Mouse (Mus musculus): Measurements from ENCODE around the gene a. TPM values are rescaled to one million over a fixed set of nuclear protein-coding genes. Genes with fewer than 3 reads are reported as not detected.
A peak's percentile ranks its signal among the peaks of the same experiment; 100 is the strongest.
"Not testable (repeated sequence)": the region's sequence is repeated elsewhere in the genome, so short reads cannot be mapped to it uniquely, and the experiment has no call there.

Gene a
- polyA plus RNA-seq, 1 experiment from 2014 or later, result 17.7 TPM

DNA sequence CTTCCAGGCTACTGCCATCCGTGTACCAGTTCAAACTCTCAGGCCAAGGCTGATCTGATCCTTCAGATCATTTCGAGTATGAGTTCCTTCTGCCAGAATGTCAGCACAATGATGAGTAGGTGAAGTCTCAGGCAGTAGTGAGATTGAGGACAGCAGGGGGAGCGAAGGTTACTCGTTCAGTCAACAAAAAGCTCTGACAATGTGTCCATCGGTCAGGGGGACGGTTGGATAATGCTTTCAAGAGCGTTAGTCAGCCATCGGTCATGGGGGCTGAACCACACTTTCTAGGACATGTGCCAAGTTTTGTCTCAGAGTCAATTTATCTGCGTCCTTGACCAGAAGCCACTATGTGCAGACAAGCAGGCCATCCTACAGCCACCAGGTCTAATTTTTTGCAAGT is 225.5 kb downstream of the a start:
- H3K4me1 ChIP-seq (ENCODE audit: control insufficient read depth, insufficient read depth, low read length); H3K27ac ChIP-seq (replicated peaks; ENCODE audit: low read depth, low read length); H3K27me3 ChIP-seq (ENCODE audit: control insufficient read depth, insufficient read depth, low read length); H3K9me3 ChIP-seq (ENCODE audit: control insufficient read depth, low read length); H3K4me3 ChIP-seq (ENCODE audit: low read depth, low read length); ATAC-seq (ENCODE audit: insufficient number of reproducible peaks, low FRiP score, low TSS enrichment, low read depth); H3K4me2 ChIP-seq (ENCODE audit: low read depth, severe bottlenecking); DNase-seq (ENCODE audit: low spot score); H3K36me3 ChIP-seq (ENCODE audit: control insufficient read depth, insufficient read depth, low read length); H3K9ac ChIP-seq (ENCODE audit: low read length): not testable (repeated sequence)
- 40% methylated on average over 6 of the region's 9 CpGs for WGBS

DNA sequence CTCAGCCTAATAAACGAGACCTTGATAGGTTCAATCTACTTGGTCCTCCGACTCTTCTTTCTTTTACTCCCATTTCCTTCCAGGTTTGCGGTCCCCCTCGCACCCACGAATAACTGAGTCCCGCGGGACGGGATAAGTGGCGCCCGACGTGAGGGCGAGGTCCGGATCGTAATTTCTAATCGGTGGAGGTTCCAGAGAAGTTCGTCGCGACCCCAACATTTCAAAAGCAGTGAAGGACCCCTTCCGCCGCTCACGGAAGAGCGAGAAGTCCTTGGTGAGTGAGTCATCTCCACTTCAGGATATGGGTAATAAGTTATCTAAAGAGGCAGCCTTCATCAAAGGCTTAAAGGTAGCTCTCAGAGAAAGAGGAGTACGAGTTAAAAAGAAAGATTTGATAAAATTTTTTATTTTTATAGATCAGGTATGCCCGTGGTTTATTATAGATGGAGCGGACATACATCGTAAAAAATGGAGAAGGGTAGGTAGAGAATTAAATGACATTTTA is 227.1 kb downstream of the a start, which contains the start of gene Gm14226:
Gm14226 (plus strand) TSS at position 16 of the 505 bp plus-strand sequence.
- Histone ChIP-seq H3K4me2 (ENCODE audit: low read depth, severe bottlenecking) (peak within 1 kb of the TSS; percentile 62), H3K27ac (replicated peaks; ENCODE audit: low read depth, low read length) (peak within 1 kb of the TSS; percentile 72), H3K9ac (ENCODE audit: low read length) (peak within 1 kb of the TSS; percentile 55), H3K4me3 (ENCODE audit: low read depth, low read length) (peak within 1 kb of the TSS; percentile 37)
- not testable (repeated sequence) for DNase-seq (ENCODE audit: low spot score); ATAC-seq (ENCODE audit: insufficient number of reproducible peaks, low FRiP score, low TSS enrichment, low read depth); H3K36me3 ChIP-seq (ENCODE audit: control insufficient read depth, insufficient read depth, low read length); H3K27me3 ChIP-seq (ENCODE audit: control insufficient read depth, insufficient read depth, low read length); H3K4me1 ChIP-seq (ENCODE audit: control insufficient read depth, insufficient read depth, low read length); H3K9me3 ChIP-seq (ENCODE audit: control insufficient read depth, low read length)
- WGBS, result 2% methylated on average over 24 of the region's 26 CpGs

DNA sequence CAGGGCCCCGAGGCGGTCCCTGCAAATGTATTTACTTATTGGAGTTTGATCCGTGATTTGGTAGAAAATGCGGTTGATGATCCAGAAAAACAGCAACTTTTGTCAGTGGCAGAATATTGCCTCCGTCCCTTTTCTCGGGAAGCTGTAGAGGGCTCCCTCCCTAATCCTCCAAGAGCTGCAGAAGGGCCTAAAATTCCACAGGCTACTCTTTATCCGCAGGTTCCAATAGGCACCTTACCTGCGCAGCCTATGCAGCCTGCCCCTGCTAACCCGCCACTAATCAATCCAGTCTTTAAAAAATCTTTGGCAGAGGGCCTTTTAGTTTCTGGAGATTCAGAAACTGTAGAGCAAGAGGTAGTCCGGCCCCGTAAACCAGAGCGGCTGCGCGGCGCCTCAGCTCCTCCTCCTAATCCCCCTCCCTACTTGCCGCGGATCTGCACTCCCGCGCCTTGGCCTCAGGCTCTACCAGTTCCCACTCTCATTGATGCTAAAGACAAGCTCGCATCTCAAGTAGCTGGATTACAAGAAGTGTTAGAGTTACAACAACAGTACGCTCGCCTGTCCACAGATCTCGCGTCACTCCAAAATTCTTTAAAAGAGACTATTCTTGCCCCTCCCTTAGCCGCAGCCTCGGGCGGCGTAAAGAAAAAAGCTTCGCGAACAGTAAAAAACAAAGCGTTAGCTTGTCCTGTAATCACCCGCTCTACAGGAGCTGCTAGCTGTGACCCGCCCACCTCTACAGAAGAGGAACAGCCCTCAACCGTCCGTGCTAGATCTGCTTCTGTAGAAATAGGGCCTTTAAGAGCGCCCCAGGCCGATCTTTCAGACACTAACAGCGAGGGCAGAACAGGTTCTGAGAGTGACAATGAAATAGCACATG is 227.8 kb downstream of the a start:
- Histone ChIP-seq H3K36me3 (ENCODE audit: control insufficient read depth, insufficient read depth, low read length) (no peaks in the 10 kb centered on the region), H3K4me3 (ENCODE audit: low read depth, low read length) (peak overlapping the region; percentile 37), H3K4me2 (ENCODE audit: low read depth, severe bottlenecking) (peak overlapping the region; percentile 62), H3K27me3 (ENCODE audit: control insufficient read depth, insufficient read depth, low read length) (no peaks in the 10 kb centered on the region), H3K9ac (ENCODE audit: low read length) (peak overlapping the region; percentile 55), H3K4me1 (ENCODE audit: control insufficient read depth, insufficient read depth, low read length) (0 out of 2 replicates have a peak, but pooled peaks cover 2% of the 10 kb centered on the region), H3K9me3 (ENCODE audit: control insufficient read depth, low read length) (no peaks in the 10 kb centered on the region), H3K27ac (replicated peaks; ENCODE audit: low read depth, low read length) (peak overlapping the region; percentile 72)
- ATAC-seq (ENCODE audit: insufficient number of reproducible peaks, low FRiP score, low TSS enrichment, low read depth), result peak; percentile 87
- peak; percentile 86 for DNase-seq (ENCODE audit: low spot score)
- WGBS, result under 1% methylated on average over 38 of the region's 38 CpGs

DNA sequence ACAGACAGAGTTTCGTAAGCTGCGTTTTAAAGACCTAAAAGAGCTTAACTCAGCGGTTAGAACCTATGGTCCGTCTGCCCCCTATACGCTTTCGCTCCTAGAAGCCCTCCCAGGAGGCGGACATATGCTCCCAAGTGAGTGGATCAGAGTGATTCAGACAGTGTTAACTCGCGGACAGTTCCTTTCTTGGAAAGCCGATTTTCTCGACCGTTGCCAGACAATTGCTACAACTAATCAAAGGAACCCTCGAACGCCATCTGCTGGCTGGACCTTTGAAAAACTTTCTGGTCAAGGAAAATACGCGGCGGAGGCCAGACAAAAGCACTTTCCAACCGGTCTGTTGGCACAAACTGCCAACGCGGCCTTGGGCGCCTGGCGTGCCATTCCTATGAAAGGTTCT is 228.5 kb downstream of the a start:
- under 1% methylated on average over 22 of the region's 22 CpGs for WGBS
- ATAC-seq (ENCODE audit: insufficient number of reproducible peaks, low FRiP score, low TSS enrichment, low read depth), result peak; percentile 77; the same call in 1 of the 2 replicates

DNA sequence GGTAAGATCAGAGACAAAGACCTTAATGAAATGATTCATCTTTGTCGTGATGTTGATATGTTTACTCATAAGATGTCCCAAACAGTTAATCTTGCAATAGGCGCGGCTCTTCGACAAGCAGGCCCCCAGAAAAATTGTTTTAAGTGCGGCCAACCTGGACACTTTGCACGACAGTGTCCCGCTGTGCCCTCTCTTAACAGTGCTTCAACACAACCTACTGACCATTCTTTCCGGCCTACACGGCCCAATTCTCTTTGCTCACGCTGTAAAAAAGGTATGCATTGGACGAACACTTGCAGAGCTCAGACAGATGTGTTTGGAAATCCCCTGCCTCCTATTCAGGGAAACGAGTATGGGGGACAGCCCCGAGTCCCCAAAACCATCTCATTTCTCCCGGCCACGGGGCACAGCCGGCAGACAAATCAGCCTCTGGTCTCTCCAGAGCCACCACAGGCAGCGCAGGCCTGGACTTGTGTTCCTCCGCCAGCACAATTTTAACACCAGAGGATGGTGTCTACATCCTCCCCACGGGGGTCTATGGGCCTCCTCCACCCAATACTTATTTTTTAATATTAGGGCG is 229.1 kb downstream of the a start:
- peak; percentile 40 for DNase-seq (ENCODE audit: low spot score)
- not testable (repeated sequence) for H3K36me3 ChIP-seq (ENCODE audit: control insufficient read depth, insufficient read depth, low read length); H3K27ac ChIP-seq (replicated peaks; ENCODE audit: low read depth, low read length)

More for the DNA sequence above, 228.5 kb downstream of the a start:
- H3K4me1 ChIP-seq (ENCODE audit: control insufficient read depth, insufficient read depth, low read length), result 0 out of 2 replicates have a peak, but pooled peaks cover 2% of the 10 kb centered on the region
- no peaks in the 10 kb centered on the region for H3K36me3 ChIP-seq (ENCODE audit: control insufficient read depth, insufficient read depth, low read length)
- no peaks in the 10 kb centered on the region for H3K27me3 ChIP-seq (ENCODE audit: control insufficient read depth, insufficient read depth, low read length)
- peak overlapping the region; percentile 37 for H3K4me3 ChIP-seq (ENCODE audit: low read depth, low read length)
- H3K9ac ChIP-seq (ENCODE audit: low read length), result peak overlapping the region; percentile 55
- no peaks in the 10 kb centered on the region for H3K9me3 ChIP-seq (ENCODE audit: control insufficient read depth, low read length)
- peak; percentile 98 for DNase-seq (ENCODE audit: low spot score)
- peak overlapping the region; percentile 72 for H3K27ac ChIP-seq (replicated peaks; ENCODE audit: low read depth, low read length)
- peak overlapping the region; percentile 62 for H3K4me2 ChIP-seq (ENCODE audit: low read depth, severe bottlenecking)

DNA sequence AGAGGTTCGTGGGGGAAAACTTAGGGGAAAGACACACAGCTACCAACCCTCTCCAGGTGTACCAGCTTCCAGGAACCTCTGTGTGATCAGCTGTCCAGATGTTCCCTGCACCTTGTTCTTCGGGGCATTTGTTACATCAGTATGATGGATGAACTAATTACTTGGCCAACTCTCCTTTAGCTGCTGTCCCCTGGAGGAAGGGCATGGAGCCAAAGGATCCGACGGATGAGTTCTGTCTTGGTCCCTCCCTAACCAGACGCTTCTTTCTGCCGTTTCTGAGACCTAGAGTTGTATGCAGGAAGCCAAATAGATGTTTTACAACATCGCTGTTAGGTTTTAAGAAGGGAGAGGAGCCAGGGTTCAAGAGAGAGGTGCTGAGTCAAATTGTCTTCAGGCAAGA is 239.6 kb downstream of the a start:
- Histone ChIP-seq H3K4me3 (ENCODE audit: low read depth, low read length) (no peak overlapping the region), H3K4me2 (ENCODE audit: low read depth, severe bottlenecking) (no peak overlapping the region), H3K27ac (replicated peaks; ENCODE audit: low read depth, low read length) (no peak overlapping the region), H3K9ac (ENCODE audit: low read length) (no peak overlapping the region), H3K36me3 (ENCODE audit: control insufficient read depth, insufficient read depth, low read length) (no peaks in the 10 kb centered on the region), H3K9me3 (ENCODE audit: control insufficient read depth, low read length) (no peaks in the 10 kb centered on the region), H3K27me3 (ENCODE audit: control insufficient read depth, insufficient read depth, low read length) (no peaks in the 10 kb centered on the region), H3K4me1 (ENCODE audit: control insufficient read depth, insufficient read depth, low read length) (no peaks in the 10 kb centered on the region)
- 63% methylated on average over 7 of the region's 7 CpGs for WGBS
- ATAC-seq (ENCODE audit: insufficient number of reproducible peaks, low FRiP score, low TSS enrichment, low read depth) (no peak), DNase-seq (ENCODE audit: low spot score) (no peak)

More for the DNA sequence above, 229.1 kb downstream of the a start:
- not testable (repeated sequence) for H3K27me3 ChIP-seq (ENCODE audit: control insufficient read depth, insufficient read depth, low read length); H3K9ac ChIP-seq (ENCODE audit: low read length); ATAC-seq (ENCODE audit: insufficient number of reproducible peaks, low FRiP score, low TSS enrichment, low read depth); H3K4me2 ChIP-seq (ENCODE audit: low read depth, severe bottlenecking); H3K4me1 ChIP-seq (ENCODE audit: control insufficient read depth, insufficient read depth, low read length); H3K4me3 ChIP-seq (ENCODE audit: low read depth, low read length); H3K9me3 ChIP-seq (ENCODE audit: control insufficient read depth, low read length)
- WGBS, result 13% methylated on average over 20 of the region's 20 CpGs

DNA sequence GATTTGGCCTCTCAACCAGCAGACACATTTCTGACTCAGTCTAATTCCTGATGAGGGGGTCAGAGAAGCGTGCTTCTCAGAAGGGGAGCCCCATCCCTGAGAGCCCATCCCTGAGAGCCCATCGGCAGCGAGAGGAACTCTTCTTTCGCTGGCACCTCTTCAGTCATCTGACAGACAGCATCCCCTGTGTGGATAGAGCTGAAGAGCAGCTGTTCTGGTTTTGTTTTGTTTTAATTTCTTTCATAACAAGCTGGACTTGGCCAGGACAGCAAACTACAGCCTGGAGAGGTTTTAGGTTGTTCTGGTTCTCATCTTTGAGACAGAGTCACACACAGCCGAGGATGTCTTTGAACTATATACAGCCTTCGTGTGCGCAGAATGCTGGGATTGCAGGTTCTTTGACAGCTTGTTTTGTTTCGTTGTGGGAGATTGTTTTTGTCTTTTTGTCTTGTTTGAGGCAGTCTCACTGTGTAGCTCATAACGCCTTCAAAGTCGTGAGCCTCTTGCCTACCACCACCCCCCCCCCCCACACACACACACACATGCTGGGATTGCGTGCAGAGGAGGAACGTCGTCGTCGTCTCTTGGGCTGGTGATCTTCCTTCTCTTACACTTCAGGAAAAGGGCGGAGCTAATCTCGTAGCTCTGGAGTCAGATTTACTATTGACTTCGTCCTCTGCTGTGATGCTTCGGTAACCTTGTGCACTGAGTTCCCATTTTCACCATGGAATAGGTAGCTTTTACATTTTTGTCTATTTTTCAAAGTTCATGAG is 241.9 kb downstream of the a start:
- Histone ChIP-seq H3K27me3 (ENCODE audit: control insufficient read depth, insufficient read depth, low read length) (no peaks in the 10 kb centered on the region), H3K9me3 (ENCODE audit: control insufficient read depth, low read length) (no peaks in the 10 kb centered on the region), H3K4me2 (ENCODE audit: low read depth, severe bottlenecking) (no peak overlapping the region), H3K9ac (ENCODE audit: low read length) (no peak overlapping the region), H3K27ac (replicated peaks; ENCODE audit: low read depth, low read length) (no peak overlapping the region), H3K4me1 (ENCODE audit: control insufficient read depth, insufficient read depth, low read length) (no peaks in the 10 kb centered on the region), H3K36me3 (ENCODE audit: control insufficient read depth, insufficient read depth, low read length) (no peaks in the 10 kb centered on the region), H3K4me3 (ENCODE audit: low read depth, low read length) (no peak overlapping the region)
- 41% methylated on average over 19 of the region's 19 CpGs for WGBS
- DNase-seq (ENCODE audit: low spot score) (no peak), ATAC-seq (ENCODE audit: insufficient number of reproducible peaks, low FRiP score, low TSS enrichment, low read depth) (no peak)

DNA sequence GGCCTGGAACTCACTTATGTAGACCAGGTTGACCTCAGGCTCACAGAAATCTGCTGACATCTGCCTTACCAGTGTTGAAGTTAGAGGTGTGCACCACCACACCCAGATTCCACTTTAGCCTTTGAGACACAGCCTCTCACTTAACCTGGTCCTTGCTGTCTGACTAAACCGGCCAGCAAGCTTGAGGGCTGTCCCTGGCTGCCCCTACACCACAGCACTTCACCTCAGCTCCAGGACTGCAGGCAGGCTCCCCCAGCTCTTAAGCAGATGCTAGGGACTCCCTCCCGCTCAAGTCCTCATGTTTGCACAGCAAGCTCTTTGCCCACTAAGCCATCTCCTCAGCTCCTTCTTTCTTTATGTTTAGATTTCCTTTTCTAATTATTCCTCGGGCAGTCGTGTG is 248.8 kb downstream of the a start:
- Histone ChIP-seq H3K36me3 (ENCODE audit: control insufficient read depth, insufficient read depth, low read length) (no peaks in the 10 kb centered on the region), H3K4me2 (ENCODE audit: low read depth, severe bottlenecking) (no peak overlapping the region), H3K4me3 (ENCODE audit: low read depth, low read length) (no peak overlapping the region), H3K9me3 (ENCODE audit: control insufficient read depth, low read length) (no peaks in the 10 kb centered on the region), H3K9ac (ENCODE audit: low read length) (no peak overlapping the region), H3K27ac (replicated peaks; ENCODE audit: low read depth, low read length) (no peak overlapping the region), H3K4me1 (ENCODE audit: control insufficient read depth, insufficient read depth, low read length) (no peaks in the 10 kb centered on the region), H3K27me3 (ENCODE audit: control insufficient read depth, insufficient read depth, low read length) (no peaks in the 10 kb centered on the region)
- DNase-seq (ENCODE audit: low spot score) (no peak), ATAC-seq (ENCODE audit: insufficient number of reproducible peaks, low FRiP score, low TSS enrichment, low read depth) (no peak)
- WGBS, result 66% methylated on average over 4 of the region's 4 CpGs
